Comparison of ENCODE assay signal across 8 mouse cellular contexts in the genomic region with DNA sequence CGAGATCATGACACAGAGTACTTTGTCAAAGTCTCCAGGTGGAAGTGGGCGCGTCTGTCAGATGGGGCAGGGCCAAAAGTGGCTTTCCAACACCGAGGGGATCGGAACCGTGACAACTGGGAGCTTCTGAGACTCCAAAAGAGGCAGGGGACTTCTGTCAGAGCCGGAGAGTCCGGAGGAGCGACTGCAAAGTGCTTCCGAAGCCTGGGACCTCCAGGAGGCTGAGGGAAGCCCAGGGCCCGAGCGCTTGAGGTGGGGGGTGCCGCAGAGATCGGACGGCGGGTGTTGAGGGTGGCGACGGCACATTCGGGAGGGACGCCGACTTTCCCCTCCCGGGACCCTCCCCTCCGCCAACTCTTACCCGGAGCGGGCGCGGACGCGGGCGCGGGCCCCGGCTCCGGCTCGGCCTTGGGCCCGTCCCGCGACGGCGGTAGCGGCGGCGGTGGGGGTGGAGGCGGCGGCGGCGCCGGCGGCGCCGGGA. TPM values are rescaled to one million over a fixed set of nuclear protein-coding genes. Genes with fewer than 3 reads are reported as not detected.
DNase-seq lines count a peak whose midpoint lies in the region; ATAC-seq and TF ChIP-seq lines count a peak whose summit lies in the region.

No protein-coding gene starts in this region.

- no peaks in the 10 kb centered on the region for H3K27me3 ChIP-seq in kidney, embryonic 14.5 days (ENCODE audit: control insufficient read depth, insufficient read depth, low read length)
- no peaks in the 10 kb centered on the region for H3K27me3 ChIP-seq in MEL (ENCODE audit: control insufficient read depth in 1 of 2, insufficient read depth in 2 of 2, low read length in 2 of 2)
- no peaks in the 10 kb centered on the region for H3K27me3 ChIP-seq in forebrain, embryonic 13.5 days
- no peaks in the 10 kb centered on the region for H3K27me3 ChIP-seq in limb, embryonic 11.5 days (ENCODE audit: control insufficient read depth, insufficient read depth, low read length)
- no peaks in the 10 kb centered on the region for H3K27me3 ChIP-seq in neural tube, embryonic 15.5 days (replicated peaks)

- peak overlapping the region; percentile 85 for H3K4me2 ChIP-seq in kidney, embryonic 14.5 days (replicated peaks; ENCODE audit: low read depth, low read length)
- H3K4me2 ChIP-seq in forebrain, embryonic 13.5 days: peak overlapping the region; percentile 83
- peak overlapping the region; percentile 49 for H3K4me2 ChIP-seq in limb, embryonic 11.5 days (ENCODE audit: low read depth, severe bottlenecking)
- peak overlapping the region; percentile 75 for H3K4me2 ChIP-seq in neural tube, embryonic 15.5 days

- H3K79me2 ChIP-seq in MEL (ENCODE audit: control insufficient read depth, insufficient read depth, low read length, poor library complexity): peaks cover 19% of the 10 kb centered on the region

- H3K9ac ChIP-seq in kidney, embryonic 14.5 days (ENCODE audit: low read depth, low read length): peak overlapping the region; percentile 96
- peak overlapping the region; percentile 95 for H3K9ac ChIP-seq in MEL (ENCODE audit: control insufficient read depth, low read depth, low read length, poor library complexity, severe bottlenecking)
- peak overlapping the region; percentile 98 for H3K9ac ChIP-seq in forebrain, embryonic 13.5 days
- peak overlapping the region; percentile 97 for H3K9ac ChIP-seq in limb, embryonic 11.5 days (ENCODE audit: low read length)
- H3K9ac ChIP-seq in neural tube, embryonic 15.5 days (replicated peaks): peak overlapping the region; percentile 91

- TF ChIP-seq CTCF in MEL (IDR thresholded peaks at IDR 0.05 in 2 of 3, conservative IDR thresholded peaks at IDR 0.05 in 1 of 3; ENCODE audit: control insufficient read depth in 1 of 3, insufficient read depth in 1 of 3, low read depth in 2 of 3, low read length in 3 of 3, poor library complexity in 1 of 3, severe bottlenecking in 1 of 3): no peak

- DNase-seq in kidney, adult 11 months: no peak
- peak; percentile 52 for DNase-seq in MEL (ENCODE audit: low read depth, low spot score)
- peak; percentile 53 for DNase-seq in limb, embryonic 11.5 days (ENCODE audit: low spot score)
- DNase-seq in layer of hippocampus, adult 18-20 months (ENCODE audit: low spot score in 2 of 2): no peak
- DNase-seq in urinary bladder, postnatal 36 days (ENCODE audit: low spot score in 2 of 2): no peak

- TF ChIP-seq RAD21 in MEL (IDR thresholded peaks at IDR 0.05; ENCODE audit: low read depth, low read length): no peak

- H3K4me3 ChIP-seq in kidney, embryonic 14.5 days (ENCODE audit: low read length): peak overlapping the region; percentile 94
- H3K4me3 ChIP-seq in MEL (ENCODE audit: control insufficient read depth in 1 of 2, insufficient read depth in 1 of 2, low read depth in 2 of 2, low read length in 2 of 2): peak overlapping the region; percentile 94 to 97
- peak overlapping the region; percentile 92 for H3K4me3 ChIP-seq in forebrain, embryonic 13.5 days
- peak overlapping the region; percentile 85 for H3K4me3 ChIP-seq in limb, embryonic 11.5 days (ENCODE audit: low read depth, low read length)
- peak overlapping the region; percentile 89 for H3K4me3 ChIP-seq in neural tube, embryonic 15.5 days (replicated peaks)

- H3K4me1 ChIP-seq in kidney, embryonic 14.5 days (ENCODE audit: control insufficient read depth, insufficient read depth, low read length): peaks cover 14% of the 10 kb centered on the region
- H3K4me1 ChIP-seq in MEL (ENCODE audit: control insufficient read depth in 1 of 2, insufficient read depth in 2 of 2, low read length in 2 of 2): peaks cover 5 to 26% of the 10 kb centered on the region in 2 experiments
- H3K4me1 ChIP-seq in forebrain, embryonic 13.5 days: peaks cover 31% of the 10 kb centered on the region
- H3K4me1 ChIP-seq in limb, embryonic 11.5 days (ENCODE audit: control insufficient read depth, insufficient read depth, low read length): peaks cover 8% of the 10 kb centered on the region
- peaks cover 31% of the 10 kb centered on the region for H3K4me1 ChIP-seq in neural tube, embryonic 15.5 days

- no peaks in the 10 kb centered on the region for H3K9me3 ChIP-seq in kidney, embryonic 14.5 days (ENCODE audit: control insufficient read depth, low read length)
- H3K9me3 ChIP-seq in MEL (replicated peaks; ENCODE audit: insufficient read depth, low read length): no peaks in the 10 kb centered on the region
- H3K9me3 ChIP-seq in forebrain, embryonic 13.5 days (replicated peaks): no peaks in the 10 kb centered on the region
- no peaks in the 10 kb centered on the region for H3K9me3 ChIP-seq in limb, embryonic 11.5 days (ENCODE audit: control insufficient read depth, low read length)
- no peaks in the 10 kb centered on the region for H3K9me3 ChIP-seq in neural tube, embryonic 15.5 days (replicated peaks)

- no peak for TF ChIP-seq POLR2A in MEL (IDR thresholded peaks at IDR 0.05; ENCODE audit: control insufficient read depth in 1 of 2, insufficient read depth in 1 of 2, low read depth in 1 of 2, low read length in 2 of 2, poor library complexity in 1 of 2)

- peak; percentile 37 for ATAC-seq in kidney, embryonic 14.5 days (ENCODE audit: low FRiP score, low TSS enrichment)
- ATAC-seq in forebrain, embryonic 13.5 days: peak; percentile 62
- 0 out of 2 replicates have a peak, but pooled peaks have one; percentile 33 for ATAC-seq in limb, embryonic 11.5 days (ENCODE audit: insufficient number of reproducible peaks, low FRiP score, low TSS enrichment, low read depth)
- ATAC-seq in neural tube, embryonic 15.5 days (ENCODE audit: low FRiP score): peak; percentile 60

- TF ChIP-seq EP300 in MEL (IDR thresholded peaks at IDR 0.05; ENCODE audit: low read depth in 1 of 2, low read length in 2 of 2): no peak

- peaks cover 39% of the 10 kb centered on the region for H3K36me3 ChIP-seq in kidney, embryonic 14.5 days (ENCODE audit: control insufficient read depth, insufficient read depth, low read length)
- peaks cover 3 to 19% of the 10 kb centered on the region in 2 experiments; a peak in 3 of 4 replicates for H3K36me3 ChIP-seq in MEL (ENCODE audit: control insufficient read depth in 1 of 2, insufficient read depth in 2 of 2, low read length in 2 of 2)
- peaks cover 43% of the 10 kb centered on the region for H3K36me3 ChIP-seq in forebrain, embryonic 13.5 days (ENCODE audit: poor library complexity, severe bottlenecking)
- H3K36me3 ChIP-seq in limb, embryonic 11.5 days (ENCODE audit: control insufficient read depth, insufficient read depth, low read length): peaks cover 19% of the 10 kb centered on the region
- H3K36me3 ChIP-seq in neural tube, embryonic 15.5 days: peaks cover 43% of the 10 kb centered on the region

- peak overlapping the region; percentile 51; the same call in 1 of the 2 replicates for H3K27ac ChIP-seq in kidney, embryonic 14.5 days (ENCODE audit: low read depth, low read length)
- H3K27ac ChIP-seq in MEL (ENCODE audit: control insufficient read depth, low read depth, low read length): peak overlapping the region; percentile 46
- H3K27ac ChIP-seq in forebrain, embryonic 13.5 days: peak overlapping the region; percentile 57
- H3K27ac ChIP-seq in limb, embryonic 11.5 days (replicated peaks; ENCODE audit: low read depth, low read length): peak overlapping the region; percentile 70
- peak overlapping the region; percentile 83 for H3K27ac ChIP-seq in neural tube, embryonic 15.5 days (replicated peaks)

- WGBS in kidney, embryonic 14.5 days: under 1% methylated on average over 31 of the region's 50 CpGs
- WGBS in forebrain, embryonic 13.5 days: under 1% methylated on average over 11 of the region's 50 CpGs
- WGBS in limb, embryonic 11.5 days: under 1% methylated on average over 12 of the region's 50 CpGs
- WGBS in neural tube, embryonic 15.5 days: under 1% methylated on average over 23 of the region's 50 CpGs

RNA-seq across cellular contexts. Expression of gene Akap8l, which starts 13.5 kb away (rescaled TPM):
- 81.7 and 93.7 TPM in 2 replicates for polyA plus RNA-seq in kidney, embryonic 14.5 days (2014; fragmentation: Nextera tagmentation; extraction: Ambion mirVana)
- total RNA-seq in MEL (2012; rRNA removed): 34.1 and 40.0 TPM in 2 replicates
- polyA plus RNA-seq in MEL (2012; ENCODE audit: insufficient read depth in 1 of 2, insufficient read length in 2 of 2, low read depth in 1 of 2, low replicate concordance in 2 of 2, missing spikeins in 1 of 2): 10 to 100 TPM in 1 of 2 experiments, not detected in 1; 63.8 TPM
- polyA plus RNA-seq in forebrain, embryonic 13.5 days (2015; fragmentation: Nextera tagmentation; extraction: Ambion mirVana): 113 and 119 TPM in 2 replicates
- polyA plus RNA-seq in limb, embryonic 11.5 days (2014; fragmentation: Nextera tagmentation; extraction: Ambion mirVana): 73.5 and 79.2 TPM in 2 replicates
- polyA plus RNA-seq in neural tube, embryonic 15.5 days (2015; fragmentation: Nextera tagmentation; extraction: Ambion mirVana): 146 and 170 TPM in 2 replicates
- 100 to 1,000 TPM; 185 to 206 TPM for total RNA-seq in layer of hippocampus, adult 18-20 months (2021)

RNA-seq across cellular contexts. Expression of gene Wiz, which starts 25.4 kb away (rescaled TPM):
- polyA plus RNA-seq in kidney, embryonic 14.5 days (2014; fragmentation: Nextera tagmentation; extraction: Ambion mirVana): 26.6 and 37.2 TPM in 2 replicates
- total RNA-seq in MEL (2012; rRNA removed): 4.4 and 5.6 TPM in 2 replicates
- polyA plus RNA-seq in MEL (2012; ENCODE audit: insufficient read depth in 1 of 2, insufficient read length in 2 of 2, low read depth in 1 of 2, low replicate concordance in 2 of 2, missing spikeins in 1 of 2): 10 to 100 TPM in 1 of 2 experiments, not detected in 1; 44.1 TPM
- polyA plus RNA-seq in forebrain, embryonic 13.5 days (2015; fragmentation: Nextera tagmentation; extraction: Ambion mirVana): 26.6 and 27.7 TPM in 2 replicates
- 39.7 and 42.7 TPM in 2 replicates for polyA plus RNA-seq in limb, embryonic 11.5 days (2014; fragmentation: Nextera tagmentation; extraction: Ambion mirVana)
- 34.0 and 34.3 TPM in 2 replicates for polyA plus RNA-seq in neural tube, embryonic 15.5 days (2015; fragmentation: Nextera tagmentation; extraction: Ambion mirVana)
- 10 to 100 TPM; 48.4 to 51.2 TPM for total RNA-seq in layer of hippocampus, adult 18-20 months (2021)

RNA-seq across cellular contexts. Expression of gene Rasal3, which starts 39.5 kb away (rescaled TPM):
- polyA plus RNA-seq in kidney, embryonic 14.5 days (2014; fragmentation: Nextera tagmentation; extraction: Ambion mirVana): 0.20 and 0.26 TPM in 2 replicates
- 0.04 TPM in 1 of 2 replicates, not detected in the other for total RNA-seq in MEL (2012; rRNA removed)
- under 1 TPM in 1 of 2 experiments, not detected in 1; 0.04 TPM for polyA plus RNA-seq in MEL (2012; ENCODE audit: insufficient read depth in 1 of 2, insufficient read length in 2 of 2, low read depth in 1 of 2, low replicate concordance in 2 of 2, missing spikeins in 1 of 2)
- 0.26 and 0.32 TPM in 2 replicates for polyA plus RNA-seq in forebrain, embryonic 13.5 days (2015; fragmentation: Nextera tagmentation; extraction: Ambion mirVana)
- polyA plus RNA-seq in limb, embryonic 11.5 days (2014; fragmentation: Nextera tagmentation; extraction: Ambion mirVana): 0.64 and 0.69 TPM in 2 replicates
- polyA plus RNA-seq in neural tube, embryonic 15.5 days (2015; fragmentation: Nextera tagmentation; extraction: Ambion mirVana): 0.55 and 11.3 TPM in 2 replicates
- 1 to 10 TPM; 3.2 to 5.0 TPM for total RNA-seq in layer of hippocampus, adult 18-20 months (2021)

RNA-seq across cellular contexts. Expression of gene Akap8, which starts 42.8 kb away (rescaled TPM):
- polyA plus RNA-seq in kidney, embryonic 14.5 days (2014; fragmentation: Nextera tagmentation; extraction: Ambion mirVana): 60.6 and 62.7 TPM in 2 replicates
- 80.3 and 101 TPM in 2 replicates for total RNA-seq in MEL (2012; rRNA removed)
- polyA plus RNA-seq in MEL (2012; ENCODE audit: insufficient read depth in 1 of 2, insufficient read length in 2 of 2, low read depth in 1 of 2, low replicate concordance in 2 of 2, missing spikeins in 1 of 2): 100 to 1,000 TPM in 1 of 2 experiments, 10 to 100 TPM in 1; 77.9 to 127 TPM
- polyA plus RNA-seq in forebrain, embryonic 13.5 days (2015; fragmentation: Nextera tagmentation; extraction: Ambion mirVana): 112 and 114 TPM in 2 replicates
- 62.7 and 66.2 TPM in 2 replicates for polyA plus RNA-seq in limb, embryonic 11.5 days (2014; fragmentation: Nextera tagmentation; extraction: Ambion mirVana)
- polyA plus RNA-seq in neural tube, embryonic 15.5 days (2015; fragmentation: Nextera tagmentation; extraction: Ambion mirVana): 100 and 101 TPM in 2 replicates
- 10 to 100 TPM; 79.0 to 84.6 TPM for total RNA-seq in layer of hippocampus, adult 18-20 months (2021)

Comparison
In these comparisons a context has a peak if more than half of its experiments do, and no peak if none do; other contexts are left out.
1. DNase-seq: peak in MEL (single experiment) and limb, embryonic 11.5 days (single experiment); none in kidney, adult 11 months (single experiment), layer of hippocampus, adult 18-20 months (0 of 2) and urinary bladder, postnatal 36 days (0 of 2).
2. Peak in every context shown above with its lines, with median percentiles within 50 percentile points of each other: ATAC-seq, H3K27ac ChIP-seq, H3K4me2 ChIP-seq, H3K4me3 ChIP-seq and H3K9ac ChIP-seq.